Mouse (Mus musculus) ES-E14 (cell line): ENCODE measurements around the gene Stx8. TPM values are rescaled to one million over a fixed set of nuclear protein-coding genes. Genes with fewer than 3 reads are reported as not detected.

ENCODE experiments used
- DNase-seq: peaks from one replicate; pipeline ENCODE4 v3.0.0-alpha.2; 2013; ENCODE audit warnings: low read depth, low spot score
- H3K27ac ChIP-seq: 2 replicates; pipeline ENCODE4 v1.5.1; 2012; ENCODE audit warnings: low read depth, mild to moderate bottlenecking, low read length, moderate library complexity, mixed read lengths; ENCODE audit not compliant: poor library complexity, insufficient read depth, severe bottlenecking
- H3K36me3 ChIP-seq: 2 replicates; pipeline ENCODE4 v1.6.1; 2012; ENCODE audit warnings: mild to moderate bottlenecking, low read length, moderate library complexity, mixed read lengths; ENCODE audit not compliant: control insufficient read depth, poor library complexity, insufficient read depth, severe bottlenecking
- H3K4me1 ChIP-seq, 2 experiments: fragments of 150-350 bp in 1 of 2; sonication (generic) in 1 of 2; 2 replicates each; pipeline ENCODE4 v1.6.1; 2012; ENCODE audit warnings: low read length in 2 of 2, mild to moderate bottlenecking in 1 of 2, mixed read lengths in 1 of 2; ENCODE audit not compliant: control insufficient read depth in 2 of 2, insufficient read depth in 2 of 2, poor library complexity in 1 of 2
- H3K4me3 ChIP-seq, 2 experiments: fragments of 150-350 bp in 1 of 2; sonication (generic) in 1 of 2; 2 replicates each; pipeline ENCODE4 v1.5.1; 2012; ENCODE audit warnings: low read length in 2 of 2, low read depth in 1 of 2, mild to moderate bottlenecking in 1 of 2, mixed read lengths in 1 of 2; ENCODE audit not compliant: insufficient read depth in 1 of 2, poor library complexity in 1 of 2, severe bottlenecking in 1 of 2
- H3K9ac ChIP-seq: 2 replicates; pipeline ENCODE4 v1.6.1; 2012; ENCODE audit warnings: low read depth, mild to moderate bottlenecking, low read length, mixed read lengths; ENCODE audit not compliant: poor library complexity, insufficient read depth, severe bottlenecking
- H3K9me3 ChIP-seq: fragments of 150-350 bp; sonication (generic); 2 replicates; pipeline ENCODE4 v1.6.1; 2012; ENCODE audit warnings: low read depth, mild to moderate bottlenecking, low read length; ENCODE audit not compliant: control insufficient read depth, insufficient read depth
- CHD2 ChIP-seq: IDR thresholded peaks from 2 replicates; pipeline ENCODE4 v1.6.1; 2014; ENCODE audit warnings: mild to moderate bottlenecking, low read depth, low read length, inconsistent platforms
- HCFC1 ChIP-seq: IDR thresholded peaks from 2 replicates; pipeline ENCODE4 v1.6.1; 2012; ENCODE audit warnings: low read length, inconsistent platforms, borderline replicate concordance; ENCODE audit not compliant: insufficient read depth
- MAFK ChIP-seq: IDR thresholded peaks from 2 replicates; pipeline ENCODE4 v1.6.1; 2014; ENCODE audit warnings: mild to moderate bottlenecking, low read depth, low read length, inconsistent platforms; ENCODE audit not compliant: insufficient read depth
- ZC3H11A ChIP-seq: IDR thresholded peaks from 2 replicates; pipeline ENCODE4 v1.6.1; 2012; ENCODE audit warnings: low read depth, mild to moderate bottlenecking, inconsistent platforms, low read length, borderline replicate concordance
- ZNF384 ChIP-seq: IDR thresholded peaks from 2 replicates; pipeline ENCODE4 v1.6.1; 2012; ENCODE audit warnings: low read depth, low read length, inconsistent platforms
- in situ Hi-C, 2 experiments: fragments of 600-800 bp; cut with MboI; formaldehyde crosslinking; loops; one replicate each; pipeline ENCODE4 v1.15.1; 2025; ENCODE audit warnings: low sequenced_read_pairs in 2 of 2, inconsistent platforms in 1 of 2; ENCODE audit not compliant: unreplicated experiment in 2 of 2
- total RNA-seq: library from RNA; depleted of rRNA; stranded (reverse); fragments of 300-350 nt; gene quantifications from 2 replicates; pipeline ENCODE4 v1.2.3, GENCODE M21; 2012

The Stx8 gene
- total RNA-seq, 1 experiment: 19.4 TPM

DNA sequence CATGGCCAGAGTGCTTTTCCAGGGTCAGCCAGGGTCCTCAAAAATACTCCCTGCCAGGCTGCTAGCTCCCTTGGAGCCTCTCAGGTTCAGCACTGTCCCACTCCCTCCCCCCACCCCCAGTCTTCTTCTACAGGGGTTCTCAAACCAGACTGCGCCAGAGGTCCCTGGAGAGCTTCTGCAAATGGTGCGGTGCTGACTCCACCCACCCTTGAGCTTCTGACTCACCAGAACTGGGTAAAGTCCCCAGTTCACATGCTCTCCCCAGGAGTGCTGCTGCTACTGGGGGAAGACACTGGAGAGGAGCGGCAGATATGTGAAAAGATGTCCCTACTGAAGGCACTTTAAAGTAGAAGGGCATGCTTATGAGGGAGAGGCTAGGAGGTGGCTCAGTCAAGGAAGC lies 247.9 kb downstream of the Stx8 start:
- H3K27ac ChIP-seq: no peak overlapping the region
- in situ Hi-C loops: no loop called here
- H3K4me1 ChIP-seq: peaks cover 0 to 8% of the 10 kb centered on the region in 2 experiments; a peak in 2 of 4 replicates
- no peak for TF ChIP-seq ZC3H11A
- TF ChIP-seq MAFK: no peak
- TF ChIP-seq CHD2: no peak
- no peak for TF ChIP-seq ZNF384
- no peak for TF ChIP-seq HCFC1
- no peaks in the 10 kb centered on the region for H3K9me3 ChIP-seq
- DNase-seq: no peak
- H3K36me3 ChIP-seq: peaks cover 7% of the 10 kb centered on the region; the same call in 1 of the 2 replicates
- no peak overlapping the region for H3K9ac ChIP-seq
- no peak overlapping the region for H3K4me3 ChIP-seq

DNA sequence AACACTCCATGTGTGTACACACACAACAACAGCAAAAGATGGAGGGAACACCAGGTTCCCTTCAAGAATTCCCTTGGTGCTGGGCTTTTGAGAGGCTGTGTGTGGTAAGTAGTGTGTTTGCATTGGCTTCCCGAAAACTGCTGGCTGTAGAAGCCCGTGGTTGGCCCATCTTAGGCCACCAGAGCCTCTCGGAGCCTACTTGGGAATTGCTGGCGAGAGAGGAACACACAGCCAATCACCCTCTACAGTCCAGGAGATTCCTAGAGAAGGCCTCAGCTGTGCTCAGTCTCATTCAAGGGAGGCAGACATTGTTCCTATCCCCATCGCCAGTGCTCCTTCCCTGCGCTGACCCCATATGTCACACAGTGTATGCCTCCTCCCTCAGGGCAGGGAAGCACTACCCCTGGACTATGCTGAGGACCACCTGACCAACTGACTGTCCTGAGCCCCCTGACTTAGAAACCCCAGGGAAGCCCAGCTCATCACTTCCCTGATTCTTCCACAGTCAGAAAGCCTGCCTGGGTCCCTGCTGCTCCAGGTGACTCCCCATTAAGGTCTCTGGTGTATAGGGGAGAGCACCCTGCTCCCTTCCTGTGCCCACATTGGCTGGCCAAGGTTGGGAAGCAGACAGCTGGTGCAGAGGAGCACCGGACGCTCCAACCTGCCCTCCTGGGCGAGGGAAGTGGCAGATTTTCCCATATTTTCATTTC lies 248.7 kb downstream of the Stx8 start:
- Histone ChIP-seq H3K36me3 (peaks cover 7% of the 10 kb centered on the region; the same call in 1 of the 2 replicates), H3K4me3 (no peak overlapping the region), H3K4me1 (peaks cover 0 to 8% of the 10 kb centered on the region in 2 experiments; a peak in 2 of 4 replicates), H3K27ac (no peak overlapping the region), H3K9ac (no peak overlapping the region), H3K9me3 (no peaks in the 10 kb centered on the region)
- in situ Hi-C loops: no loop called here
- no peak for DNase-seq
- no peak for TF ChIP-seq ZC3H11A
- TF ChIP-seq CHD2: no peak
- no peak for TF ChIP-seq HCFC1
- TF ChIP-seq ZNF384: no peak
- TF ChIP-seq MAFK: no peak

GRCm38 (mm10) chr11:68215206-68215912 lies 249.4 kb downstream of the Stx8 start:
- no peaks in the 10 kb centered on the region for H3K9me3 ChIP-seq
- TF ChIP-seq ZC3H11A: no peak
- no peak for TF ChIP-seq CHD2
- no peak for TF ChIP-seq ZNF384
- no peak for TF ChIP-seq HCFC1
- TF ChIP-seq MAFK: no peak
- in situ Hi-C loops: no loop called here
- no peak overlapping the region for H3K4me3 ChIP-seq
- H3K4me1 ChIP-seq: peaks cover 0 to 8% of the 10 kb centered on the region in 2 experiments; a peak in 2 of 4 replicates
- H3K36me3 ChIP-seq: peaks cover 7% of the 10 kb centered on the region; the same call in 1 of the 2 replicates
- no peak overlapping the region for H3K9ac ChIP-seq
- H3K27ac ChIP-seq: no peak overlapping the region
- no peak for DNase-seq

GRCm38 (mm10) chr11:68216041-68216440 lies 250.0 kb downstream of the Stx8 start:
- H3K4me3 ChIP-seq: no peak overlapping the region
- peaks cover 0 to 8% of the 10 kb centered on the region in 2 experiments; a peak in 2 of 4 replicates for H3K4me1 ChIP-seq
- H3K27ac ChIP-seq: no peak overlapping the region
- in situ Hi-C loops: no loop called here
- no peak for TF ChIP-seq CHD2
- peaks cover 4% of the 10 kb centered on the region; the same call in 1 of the 2 replicates for H3K36me3 ChIP-seq
- no peak overlapping the region for H3K9ac ChIP-seq
- DNase-seq: no peak
- H3K9me3 ChIP-seq: no peaks in the 10 kb centered on the region
